Mouse (Mus musculus): ENCODE results near the gene Fam50b. TPM values are rescaled to one million over a fixed set of nuclear protein-coding genes. Genes with fewer than 3 reads are reported as not detected.

Fam50b gene
- polyA plus RNA-seq (2015; fragmentation: Nextera tagmentation; extraction: Ambion mirVana): 0.07 TPM in 1 of 2 replicates, not detected in the other

GRCm38 (mm10) chr13:34734686-34735085 is at the start of gene Fam50b:
Gene Fam50b (plus strand): TSS chr13:34734850.
- Histone ChIP-seq H3K27ac (replicated peaks) (no peak within 1 kb of the TSS), H3K4me1 (replicated peaks; ENCODE audit: control insufficient read depth, insufficient read depth) (no peaks in the 10 kb centered on the region), H3K36me3 (ENCODE audit: control insufficient read depth, insufficient read depth, low read length) (no peaks in the 10 kb centered on the region), H3K4me2 (replicated peaks; ENCODE audit: low read depth) (no peak within 1 kb of the TSS), H3K27me3 (ENCODE audit: control insufficient read depth, insufficient read depth, low read length) (no peaks in the 10 kb centered on the region), H3K9ac (ENCODE audit: low read length) (no peak within 1 kb of the TSS), H3K9me3 (ENCODE audit: control insufficient read depth, low read length) (no peaks in the 10 kb centered on the region), H3K4me3 (ENCODE audit: low read depth, low read length) (no peak within 1 kb of the TSS)
- no peak for DNase-seq (ENCODE audit: low spot score)
- 17% methylated on average over 5 of the region's 5 CpGs for WGBS
- no peak for ATAC-seq (ENCODE audit: low FRiP score, low TSS enrichment)
- TF ChIP-seq CTCF (IDR thresholded peaks at IDR 0.05; ENCODE audit: low read depth) (no peak), EP300 (optimal IDR thresholded peaks at IDR 0.05) (no peak)

GRCm38 (mm10) chr13:34685008-34685765 is 49.5 kb upstream of the Fam50b start:
- Histone ChIP-seq H3K4me1 (replicated peaks; ENCODE audit: control insufficient read depth, insufficient read depth) (no peaks in the 10 kb centered on the region), H3K27ac (replicated peaks) (no peak overlapping the region), H3K36me3 (ENCODE audit: control insufficient read depth, insufficient read depth, low read length) (no peaks in the 10 kb centered on the region), H3K4me3 (ENCODE audit: low read depth, low read length) (no peak overlapping the region), H3K9me3 (ENCODE audit: control insufficient read depth, low read length) (no peaks in the 10 kb centered on the region), H3K4me2 (replicated peaks; ENCODE audit: low read depth) (no peak overlapping the region), H3K27me3 (ENCODE audit: control insufficient read depth, insufficient read depth, low read length) (no peaks in the 10 kb centered on the region), H3K9ac (ENCODE audit: low read length) (no peak overlapping the region)
- no peak for TF ChIP-seq EP300 (optimal IDR thresholded peaks at IDR 0.05)
- no peak for TF ChIP-seq CTCF (IDR thresholded peaks at IDR 0.05; ENCODE audit: low read depth)
- DNase-seq (ENCODE audit: low spot score) (no peak), ATAC-seq (ENCODE audit: low FRiP score, low TSS enrichment) (no peak)
- WGBS: 72% methylated on average over 7 of the region's 7 CpGs

- 70% methylated on average over 1 of the region's 1 CpGs for WGBS
- no peak overlapping the region for H3K9ac ChIP-seq (ENCODE audit: low read length)
- no peak for ATAC-seq (ENCODE audit: low FRiP score, low TSS enrichment)
Observed at GRCm38 (mm10) chr13:34691049-34691448, 43.6 kb upstream of the Fam50b start.

GRCm38 (mm10) chr13:34693111-34693510 is 41.5 kb upstream of the Fam50b start:
- H3K4me1 ChIP-seq (replicated peaks; ENCODE audit: control insufficient read depth, insufficient read depth): no peaks in the 10 kb centered on the region
- no peak for ATAC-seq (ENCODE audit: low FRiP score, low TSS enrichment)
- no peak overlapping the region for H3K4me2 ChIP-seq (replicated peaks; ENCODE audit: low read depth)
- no peaks in the 10 kb centered on the region for H3K9me3 ChIP-seq (ENCODE audit: control insufficient read depth, low read length)
- no peak for DNase-seq (ENCODE audit: low spot score)
- TF ChIP-seq CTCF (IDR thresholded peaks at IDR 0.05; ENCODE audit: low read depth) (no peak), EP300 (optimal IDR thresholded peaks at IDR 0.05) (no peak)
- H3K27me3 ChIP-seq (ENCODE audit: control insufficient read depth, insufficient read depth, low read length): no peaks in the 10 kb centered on the region
- no peak overlapping the region for H3K9ac ChIP-seq (ENCODE audit: low read length)
- no peaks in the 10 kb centered on the region for H3K36me3 ChIP-seq (ENCODE audit: control insufficient read depth, insufficient read depth, low read length)
- whole genome bisulfite sequencing: 48% methylated on average over 6 of the region's 6 CpGs
- no peak overlapping the region for H3K27ac ChIP-seq (replicated peaks)
- no peak overlapping the region for H3K4me3 ChIP-seq (ENCODE audit: low read depth, low read length)

More at GRCm38 (mm10) chr13:34691049-34691448, 43.6 kb upstream of the Fam50b start:
- no peaks in the 10 kb centered on the region for H3K27me3 ChIP-seq (ENCODE audit: control insufficient read depth, insufficient read depth, low read length)
- no peak overlapping the region for H3K27ac ChIP-seq (replicated peaks)
- no peaks in the 10 kb centered on the region for H3K9me3 ChIP-seq (ENCODE audit: control insufficient read depth, low read length)
- no peak overlapping the region for H3K4me2 ChIP-seq (replicated peaks; ENCODE audit: low read depth)
- no peaks in the 10 kb centered on the region for H3K4me1 ChIP-seq (replicated peaks; ENCODE audit: control insufficient read depth, insufficient read depth)
- H3K4me3 ChIP-seq (ENCODE audit: low read depth, low read length): no peak overlapping the region
- no peak for TF ChIP-seq CTCF (IDR thresholded peaks at IDR 0.05; ENCODE audit: low read depth)
- TF ChIP-seq EP300 (optimal IDR thresholded peaks at IDR 0.05): no peak
- H3K36me3 ChIP-seq (ENCODE audit: control insufficient read depth, insufficient read depth, low read length): no peaks in the 10 kb centered on the region
- no peak for DNase-seq (ENCODE audit: low spot score)

GRCm38 (mm10) chr13:34696734-34697332 is 37.8 kb upstream of the Fam50b start:
- no peaks in the 10 kb centered on the region for H3K36me3 ChIP-seq (ENCODE audit: control insufficient read depth, insufficient read depth, low read length)
- no peak overlapping the region for H3K27ac ChIP-seq (replicated peaks)
- H3K27me3 ChIP-seq (ENCODE audit: control insufficient read depth, insufficient read depth, low read length): no peaks in the 10 kb centered on the region
- H3K4me3 ChIP-seq (ENCODE audit: low read depth, low read length): no peak overlapping the region
- no peak overlapping the region for H3K9ac ChIP-seq (ENCODE audit: low read length)
- 63% methylated on average over 7 of the region's 7 CpGs for WGBS
- H3K9me3 ChIP-seq (ENCODE audit: control insufficient read depth, low read length): no peaks in the 10 kb centered on the region
- ATAC-seq (ENCODE audit: low FRiP score, low TSS enrichment): no peak
- TF ChIP-seq CTCF (IDR thresholded peaks at IDR 0.05; ENCODE audit: low read depth) (no peak), EP300 (optimal IDR thresholded peaks at IDR 0.05) (no peak)
- no peak for DNase-seq (ENCODE audit: low spot score)
- no peaks in the 10 kb centered on the region for H3K4me1 ChIP-seq (replicated peaks; ENCODE audit: control insufficient read depth, insufficient read depth)
- H3K4me2 ChIP-seq (replicated peaks; ENCODE audit: low read depth): no peak overlapping the region

GRCm38 (mm10) chr13:34700091-34700490 is 34.6 kb upstream of the Fam50b start:
- Histone ChIP-seq H3K4me3 (ENCODE audit: low read depth, low read length) (no peak overlapping the region), H3K4me2 (replicated peaks; ENCODE audit: low read depth) (no peak overlapping the region), H3K36me3 (ENCODE audit: control insufficient read depth, insufficient read depth, low read length) (no peaks in the 10 kb centered on the region), H3K4me1 (replicated peaks; ENCODE audit: control insufficient read depth, insufficient read depth) (no peaks in the 10 kb centered on the region), H3K27me3 (ENCODE audit: control insufficient read depth, insufficient read depth, low read length) (no peaks in the 10 kb centered on the region), H3K9me3 (ENCODE audit: control insufficient read depth, low read length) (no peaks in the 10 kb centered on the region), H3K27ac (replicated peaks) (no peak overlapping the region), H3K9ac (ENCODE audit: low read length) (no peak overlapping the region)
- 54% methylated on average over 2 of the region's 2 CpGs for WGBS
- TF ChIP-seq CTCF (IDR thresholded peaks at IDR 0.05; ENCODE audit: low read depth) (no peak), EP300 (optimal IDR thresholded peaks at IDR 0.05) (no peak)
- DNase-seq (ENCODE audit: low spot score) (no peak), ATAC-seq (ENCODE audit: low FRiP score, low TSS enrichment) (no peak)

Measured in stomach, postnatal 0 days (tissue).